Mouse (Mus musculus) central nervous system, embryonic 18 days (tissue): Measurements from ENCODE around the gene 4930404H24Rik. TPM values are rescaled to one million over a fixed set of nuclear protein-coding genes. Genes with fewer than 3 reads are reported as not detected.

Experiments
- polyA plus RNA-seq: library from polyadenylated mRNA; depleted of rRNA; stranded (reverse); fragments of >200 nt; gene quantifications from 2 replicates; pipeline ENCODE4 v1.2.3, GENCODE M21; 2012; rRNA removed

The 4930404H24Rik gene
- not detected in 2 replicates for polyA plus RNA-seq

GRCm38 (mm10) chr2:153492573-153493392 is at the start of gene 4930404H24Rik:
Gene 4930404H24Rik (plus strand): TSS chr2:153492790.

GRCm38 (mm10) chr2:153529931-153530766 is 37.6 kb downstream of the 4930404H24Rik start, which contains the start of gene Nol4l:
Gene Nol4l (minus strand): TSS chr2:153529971.

Other genes starting within 250 kb of the 4930404H24Rik start
- gene Kif3b, start 201.4 kb upstream of the 4930404H24Rik start, polyA plus RNA-seq: 45.3 and 45.9 TPM in 2 replicates
- 26.0 and 26.9 TPM in 2 replicates for gene Asxl1, start 147.0 kb upstream of the 4930404H24Rik start, polyA plus RNA-seq
- gene Nol4l, start 37.2 kb downstream of the 4930404H24Rik start, polyA plus RNA-seq: 67.2 and 72.4 TPM in 2 replicates
- gene Commd7, start 140.0 kb downstream of the 4930404H24Rik start, polyA plus RNA-seq: 53.4 and 55.7 TPM in 2 replicates
- 3.1 and 3.3 TPM in 2 replicates for gene Dnmt3b, start 156.7 kb downstream of the 4930404H24Rik start, polyA plus RNA-seq
- gene Dnmt3c, start 203.9 kb downstream of the 4930404H24Rik start, polyA plus RNA-seq: 0.05 TPM in 1 of 2 replicates, not detected in the other
- 69.2 and 84.0 TPM in 2 replicates for gene Mapre1, start 248.5 kb downstream of the 4930404H24Rik start, polyA plus RNA-seq